Mouse (Mus musculus) kidney, adult 2 months (tissue): ENCODE data around the gene Gm5678.

ENCODE experiments used
- CTCF ChIP-seq: fragments of 200-500 bp; conservative IDR thresholded peaks from 2 replicates; pipeline ENCODE4 v1.5.1; 2011; ENCODE audit warnings: low read depth, mild to moderate bottlenecking, control low read depth, low read length, moderate library complexity, mixed read lengths; ENCODE audit not compliant: insufficient read depth, insufficient read length
- POLR2A ChIP-seq: fragments of 200-500 bp; IDR thresholded peaks from one replicate; pipeline ENCODE4 v1.6.1; 2011; ENCODE audit warnings: low read depth, low read length, control low read depth

GRCm38 (mm10) chr16:93597551-93597950, 30.3 kb upstream of the Gm5678 start:
- TF ChIP-seq CTCF (no peak), POLR2A (no peak)
